Mouse (Mus musculus): ENCODE measurements at regions not wholly inside any gene's neighbourhood (a gene's known extent, or its start where the extent isn't known, plus 50 kb on each side); places are given as distances from the start of the nearest gene placed in this dataset.
"Not testable (repeated sequence)": the region's sequence is repeated elsewhere in the genome, so short reads cannot be mapped to it uniquely, and the experiment has no call there.

GRCm38 (mm10) chr13:107588399-107589002 lies 455.7 kb upstream of the Smim15 start:
- no peak for DNase-seq (ENCODE audit: low spot score)

DNA sequence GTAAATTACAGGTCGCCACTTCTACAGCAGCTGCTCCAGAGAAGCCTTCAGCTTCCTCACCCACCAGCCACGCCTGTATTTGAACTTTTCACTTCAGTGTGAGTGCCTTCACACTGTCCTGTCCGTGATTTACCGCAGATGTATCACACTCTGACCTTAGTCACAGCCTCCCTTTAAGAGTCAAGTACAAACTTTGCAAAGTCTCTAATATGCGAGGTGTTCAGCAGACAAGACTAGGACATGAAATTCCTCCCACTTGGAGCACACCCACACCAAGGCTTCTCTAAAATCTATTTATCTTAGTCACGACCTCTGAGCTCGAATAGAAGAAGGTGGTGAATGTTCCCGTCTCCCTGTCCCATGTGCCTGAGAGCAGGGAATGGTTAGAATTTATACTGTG lies 456.6 kb upstream of the Smim15 start:
- no peak for DNase-seq (ENCODE audit: low spot score)

- no peak for DNase-seq (ENCODE audit: low spot score)
These were observed 458.3 kb upstream of the Smim15 start for GRCm38 (mm10) chr13:107585936-107586335.

DNA sequence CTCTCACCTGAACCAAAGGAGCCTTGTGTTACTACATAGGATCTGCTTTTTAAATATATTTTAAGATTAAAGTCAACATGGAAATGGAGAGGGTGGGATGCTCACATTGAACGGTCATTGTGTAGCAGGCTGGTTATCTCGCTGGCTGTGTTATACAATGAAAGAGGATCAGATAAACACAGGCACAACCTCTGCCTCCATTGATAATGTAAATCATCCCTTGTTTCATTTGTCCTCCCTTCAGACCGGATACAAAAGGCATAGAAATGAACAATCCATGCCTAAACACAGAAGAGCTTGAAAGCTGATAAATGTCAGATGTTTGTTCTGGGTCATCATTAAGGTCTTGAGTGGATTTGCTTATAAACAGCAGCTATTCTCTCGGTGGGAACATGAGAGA lies 458.9 kb upstream of the Smim15 start:
- DNase-seq (ENCODE audit: low spot score) = no peak

DNA sequence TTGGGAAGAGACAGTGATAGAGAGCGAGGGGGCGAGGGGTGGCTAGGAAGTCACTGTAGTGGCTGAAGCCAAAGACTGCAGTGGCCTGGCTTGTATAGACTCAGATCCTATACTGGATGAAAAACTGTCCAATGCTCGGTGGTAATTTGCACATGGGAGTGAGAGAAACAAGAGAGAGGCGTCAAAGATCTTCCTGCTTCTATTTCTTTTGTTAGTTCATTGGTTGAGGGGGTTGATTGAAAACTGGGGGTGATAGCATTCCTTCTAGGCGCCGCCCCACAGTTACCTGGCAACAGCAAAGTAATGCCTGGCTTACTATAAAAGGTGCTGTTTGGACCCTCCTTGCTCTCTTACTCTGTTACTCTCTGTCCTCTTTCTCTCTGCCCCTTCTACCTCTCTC lies 465.3 kb upstream of the Smim15 start:
- no peak for DNase-seq (ENCODE audit: low spot score)

GRCm38 (mm10) chr13:107577809-107578208 lies 466.4 kb upstream of the Smim15 start:
- DNase-seq (ENCODE audit: low spot score) = no peak

GRCm38 (mm10) chr13:107577272-107577671 lies 467.0 kb upstream of the Smim15 start:
- DNase-seq (ENCODE audit: low spot score) = no peak

DNA sequence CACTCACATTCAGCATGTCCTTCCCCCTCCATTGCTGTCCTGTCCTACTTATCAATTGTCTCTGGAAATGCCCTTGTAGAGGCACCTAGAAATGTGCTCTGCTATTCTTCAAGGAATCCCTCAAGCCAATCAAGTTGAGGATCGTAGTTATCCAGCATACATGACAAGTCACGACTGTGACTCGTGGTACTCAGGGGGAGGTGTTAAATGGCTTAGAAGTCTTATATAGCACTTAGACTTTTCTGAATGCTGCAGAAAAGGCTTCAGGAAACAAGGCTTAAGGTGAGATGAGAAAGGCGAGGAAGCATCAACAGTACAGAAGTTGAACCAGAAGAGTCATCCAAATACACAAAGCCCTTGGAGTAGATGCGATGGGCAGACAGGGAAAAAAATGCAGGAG lies 467.5 kb upstream of the Smim15 start:
- no peak for DNase-seq (ENCODE audit: low spot score)

DNA sequence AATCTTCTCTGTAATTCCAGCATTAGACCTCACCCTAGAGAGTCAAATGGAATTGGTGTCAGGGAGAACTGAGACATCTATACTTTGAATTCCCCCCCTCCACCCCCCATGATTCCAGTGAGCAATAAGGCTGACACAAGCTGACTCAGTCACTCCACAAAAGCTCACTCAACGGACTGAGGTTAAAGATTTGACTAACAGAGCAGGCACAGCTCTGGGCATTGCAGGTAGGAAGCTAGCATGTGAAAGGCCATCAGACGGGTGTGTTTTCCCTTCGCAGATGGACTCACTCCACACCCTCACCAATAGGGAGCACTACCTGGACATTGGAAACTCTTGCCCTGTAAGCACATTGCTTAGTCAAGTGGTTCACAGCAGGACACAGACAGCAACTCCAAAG lies 469.2 kb upstream of the Smim15 start:
- no peak for DNase-seq (ENCODE audit: low spot score)

GRCm38 (mm10) chr13:107573499-107574355 lies 470.5 kb upstream of the Smim15 start:
- DNase-seq (ENCODE audit: low spot score) = no peak

DNA sequence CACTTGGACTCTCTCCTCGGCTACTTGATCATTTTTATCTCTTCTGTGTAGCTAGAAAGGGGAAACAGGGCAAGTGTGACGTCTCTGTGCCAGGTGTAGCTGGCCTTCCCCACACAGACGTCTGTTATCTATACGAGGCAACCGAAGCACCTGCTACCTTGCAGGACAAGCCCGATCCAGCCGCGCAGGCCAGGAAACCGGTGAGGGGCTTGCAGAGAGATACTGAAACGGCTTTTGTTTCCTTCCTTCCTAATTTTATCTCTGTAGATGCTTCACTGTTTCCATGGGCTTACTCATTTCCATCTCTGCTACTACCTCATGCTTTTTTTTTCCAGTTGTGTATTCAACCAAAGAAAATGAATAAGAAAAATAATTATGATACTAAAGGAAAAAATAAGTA lies 472.7 kb upstream of the Smim15 start:
- DNase-seq (ENCODE audit: low spot score) = no peak

DNA sequence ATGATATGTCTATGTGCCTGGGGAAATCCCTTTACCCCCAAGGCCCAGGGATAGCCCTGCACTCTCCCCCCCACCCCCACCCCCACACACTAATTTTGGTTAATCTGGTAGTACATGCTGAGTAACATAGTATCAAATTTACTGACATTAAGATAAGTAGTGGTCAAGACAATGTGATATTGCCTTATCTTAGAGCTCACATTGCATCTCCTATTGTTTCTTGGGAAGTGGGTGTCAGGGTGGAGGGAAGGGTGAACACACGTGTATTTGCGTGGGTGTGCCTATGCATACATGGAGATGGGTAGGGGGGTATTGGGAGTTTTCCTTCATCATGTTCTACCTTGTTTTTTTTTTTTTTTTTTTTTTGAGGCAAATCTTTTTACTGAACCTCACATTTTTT lies 474.8 kb upstream of the Smim15 start:
- DNase-seq (ENCODE audit: low spot score) = no peak

DNA sequence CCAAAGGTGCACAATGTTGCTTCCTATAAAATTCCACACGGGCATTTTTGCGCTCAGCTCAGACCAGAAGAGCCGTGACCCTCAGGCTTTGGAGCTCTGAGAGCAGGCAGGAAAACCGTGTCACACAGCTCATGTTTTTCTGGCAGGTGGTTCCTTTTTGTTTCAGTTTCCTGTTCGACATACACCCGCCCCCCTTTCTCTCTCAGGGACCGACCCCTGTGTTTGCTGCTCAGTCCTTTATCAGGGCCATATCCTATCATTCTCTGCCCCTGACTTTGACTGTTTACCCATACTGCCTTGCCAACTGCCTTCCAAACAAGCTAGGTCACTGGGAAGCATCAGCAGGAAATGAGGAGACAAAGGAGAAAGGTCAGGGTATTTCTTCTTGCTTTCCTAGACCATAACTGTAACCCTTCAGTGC lies 475.5 kb upstream of the Smim15 start:
- no peak for DNase-seq (ENCODE audit: low spot score)

GRCm38 (mm10) chr13:107562463-107562862 lies 481.8 kb upstream of the Smim15 start:
- DNase-seq (ENCODE audit: low spot score) = no peak

DNA sequence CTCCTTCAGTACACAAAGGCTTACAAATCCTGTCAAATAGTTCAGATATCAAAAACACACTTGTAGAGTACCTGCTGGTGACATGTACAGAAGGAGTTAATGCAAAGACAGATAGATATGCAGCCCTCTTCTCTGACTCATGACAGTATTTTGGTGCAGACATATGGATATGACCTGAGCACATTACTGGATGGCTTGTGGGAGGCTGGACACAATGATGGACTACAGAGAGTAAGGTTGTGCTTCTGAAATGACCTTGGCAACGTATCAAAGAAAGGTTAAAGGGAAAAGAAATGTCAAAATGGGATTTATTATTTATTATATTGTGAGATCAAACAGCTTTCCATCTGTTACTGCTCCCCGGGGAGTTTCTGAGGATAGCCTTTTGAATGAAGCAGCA lies 482.7 kb upstream of the Smim15 start:
- no peak for DNase-seq (ENCODE audit: low spot score)

DNA sequence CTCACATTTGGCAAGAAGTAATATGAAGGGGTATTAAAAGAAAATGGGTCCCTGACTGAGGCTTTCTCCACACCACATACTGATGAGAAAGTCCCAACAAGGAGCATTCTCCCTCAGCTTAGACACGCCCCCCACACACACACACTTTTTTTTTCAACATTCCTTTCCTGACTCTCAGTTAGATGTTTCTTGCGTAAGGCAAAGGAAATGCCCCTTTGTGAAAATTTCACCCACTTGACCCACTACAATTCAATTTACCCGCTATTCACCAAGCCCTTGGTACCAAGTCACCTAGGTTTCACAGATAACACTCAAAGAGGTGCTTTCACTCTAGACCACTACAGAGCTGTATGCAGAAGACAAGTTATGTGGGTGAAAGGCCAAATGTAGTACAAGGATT lies 488.3 kb upstream of the Smim15 start:
- DNase-seq (ENCODE audit: low spot score) = no peak

DNA sequence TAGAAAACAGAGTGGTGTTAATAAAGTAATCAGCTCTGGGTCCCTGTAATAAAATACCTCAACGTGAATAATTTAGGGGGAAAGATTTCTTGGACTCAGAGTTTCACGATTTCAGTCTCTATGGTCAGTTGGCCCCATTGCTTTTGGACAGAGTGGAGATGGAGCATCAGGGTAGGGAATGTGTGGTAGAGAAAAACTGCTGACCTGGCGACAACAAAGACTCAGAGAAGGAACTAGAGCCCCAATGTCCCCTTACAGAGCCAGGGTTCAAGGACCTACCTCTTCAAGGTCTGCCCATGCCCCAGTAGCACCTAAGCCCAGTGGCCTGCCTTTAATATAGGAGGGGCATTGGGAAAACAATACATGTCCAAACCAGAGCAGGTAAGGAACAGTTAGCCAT lies 490.2 kb upstream of the Smim15 start:
- no peak for DNase-seq (ENCODE audit: low spot score)

- no peak for DNase-seq (ENCODE audit: low spot score)
These were observed 492.1 kb upstream of the Smim15 start for GRCm38 (mm10) chr13:107552165-107552564.

DNA sequence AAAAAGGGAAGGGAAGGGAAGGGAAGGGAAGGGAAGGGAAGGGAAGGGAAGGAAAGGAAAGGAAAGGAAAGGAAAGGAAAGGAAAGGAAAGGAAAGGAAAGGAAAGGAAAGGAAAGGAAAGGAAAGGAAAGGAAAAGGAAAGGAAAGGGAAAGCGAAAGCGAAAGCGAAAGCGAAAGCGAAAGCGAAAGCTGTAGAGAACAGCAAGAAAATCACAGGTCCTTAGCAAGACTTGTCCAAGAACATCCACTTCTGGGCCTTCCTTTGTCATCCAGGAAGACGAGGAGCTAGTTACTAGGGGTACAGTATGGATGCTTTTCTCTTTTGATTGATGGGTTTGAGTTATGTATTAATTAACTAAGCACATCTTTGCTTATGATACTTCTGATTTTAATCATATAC lies 494.3 kb upstream of the Smim15 start:
- not testable (repeated sequence) for DNase-seq (ENCODE audit: low spot score)

- DNase-seq (ENCODE audit: low spot score) = no peak
These were observed 497.2 kb upstream of the Smim15 start for GRCm38 (mm10) chr13:107547073-107547472.

DNA sequence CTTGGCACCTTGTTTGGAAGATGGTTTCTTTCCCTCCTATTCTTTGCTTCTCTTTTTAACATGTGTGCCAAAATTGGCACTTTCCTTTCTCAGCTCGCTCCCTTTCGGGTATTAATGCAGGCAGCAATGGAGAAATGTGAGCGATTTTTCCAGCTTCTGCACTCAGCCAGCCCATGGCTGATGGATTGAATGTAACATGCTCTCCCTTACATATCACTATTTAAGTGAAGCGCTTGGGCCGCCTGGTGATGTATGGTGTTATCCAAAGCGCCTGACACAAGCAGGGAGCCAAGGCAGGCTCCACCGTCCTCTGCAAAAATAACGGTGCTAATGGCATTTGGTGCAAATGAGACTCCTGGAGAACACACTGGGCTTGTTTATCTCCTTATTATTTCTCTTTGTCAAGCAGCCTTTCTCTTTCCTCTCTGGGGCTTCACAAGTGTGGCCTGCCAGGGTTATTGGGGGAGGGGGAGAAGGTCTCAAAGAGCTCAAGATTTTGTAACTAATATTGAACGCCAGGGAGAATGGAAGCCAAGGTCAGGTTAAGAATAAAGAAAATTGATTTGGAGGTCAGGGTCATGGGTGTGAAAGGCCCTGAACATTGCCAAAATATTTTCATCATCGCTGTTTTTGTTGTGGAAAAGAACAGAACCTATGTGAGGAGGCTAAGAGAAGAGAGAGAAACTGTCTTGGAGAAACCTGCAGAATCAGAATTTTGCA lies 497.9 kb upstream of the Smim15 start:
- peak; percentile 10 for DNase-seq (ENCODE audit: low spot score)

GRCm38 (mm10) chr13:107541635-107541955 lies 502.7 kb upstream of the Smim15 start:
- DNase-seq (ENCODE audit: low spot score) = no peak
